Mouse (Mus musculus) ES-E14 (cell line): ENCODE measurements around the gene Rbl2.

ENCODE experiments used
- HCFC1 ChIP-seq: IDR thresholded peaks from 2 replicates; pipeline ENCODE4 v1.6.1; 2012; ENCODE audit warnings: low read length, inconsistent platforms, borderline replicate concordance; ENCODE audit not compliant: insufficient read depth
- MAFK ChIP-seq: IDR thresholded peaks from 2 replicates; pipeline ENCODE4 v1.6.1; 2014; ENCODE audit warnings: mild to moderate bottlenecking, low read depth, low read length, inconsistent platforms; ENCODE audit not compliant: insufficient read depth
- ZC3H11A ChIP-seq: IDR thresholded peaks from 2 replicates; pipeline ENCODE4 v1.6.1; 2012; ENCODE audit warnings: low read depth, mild to moderate bottlenecking, inconsistent platforms, low read length, borderline replicate concordance
- ZNF384 ChIP-seq: IDR thresholded peaks from 2 replicates; pipeline ENCODE4 v1.6.1; 2012; ENCODE audit warnings: low read depth, low read length, inconsistent platforms

GRCm38 (mm10) chr8:91069834-91070233, at the start of gene Rbl2:
- TF ChIP-seq HCFC1 (peak; percentile 98), ZC3H11A (no peak), MAFK (no peak), ZNF384 (no peak)
